ENCODE assay signal across 8 mouse cellular contexts in the genomic region with DNA sequence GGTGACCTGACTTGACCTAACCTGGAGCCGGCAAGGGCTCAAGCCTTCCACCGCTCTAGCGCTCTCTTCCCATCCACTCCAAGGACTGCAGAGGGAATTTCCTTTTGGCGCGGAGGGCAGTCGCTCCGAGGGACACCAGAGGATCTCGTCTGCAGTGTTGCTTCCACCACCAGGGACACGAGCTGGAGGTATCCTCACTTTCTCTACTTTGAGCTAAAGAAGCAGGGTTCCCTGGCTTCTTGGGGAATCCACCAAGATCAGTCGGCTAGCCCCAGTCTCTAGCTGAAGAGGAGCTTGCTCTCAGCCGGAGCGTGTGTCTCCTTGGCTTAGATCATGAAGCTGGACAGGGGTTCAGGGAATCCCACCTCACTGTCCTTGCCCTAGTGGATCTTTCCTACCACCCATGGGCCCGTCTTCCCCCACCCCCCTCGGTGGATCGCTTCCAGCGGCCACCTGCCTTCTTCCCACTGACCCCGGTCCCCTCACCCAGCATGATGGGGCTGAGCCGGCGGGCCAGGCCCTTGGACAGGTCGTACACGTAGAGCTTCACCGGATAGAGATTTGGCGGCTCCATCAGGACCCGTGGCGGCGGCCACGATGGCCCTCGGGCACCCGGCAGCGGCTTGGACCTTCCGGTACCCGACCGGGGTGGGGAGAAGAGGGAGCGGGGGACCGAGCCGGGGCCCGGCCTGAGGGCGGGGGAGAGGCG. TPM values are rescaled to one million over a fixed set of nuclear protein-coding genes. Genes with fewer than 3 reads are reported as not detected.
DNase-seq lines count a peak whose midpoint lies in the region; ATAC-seq and TF ChIP-seq lines count a peak whose summit lies in the region.

No protein-coding gene starts in this region.

- ATAC-seq in intestine, postnatal 0 days: no peak
- ATAC-seq in midbrain, postnatal 0 days (ENCODE audit: low FRiP score): peak; percentile 41

- 0% methylated on average over 39 of the region's 39 CpGs for WGBS in intestine, postnatal 0 days
- 1% methylated on average over 39 of the region's 39 CpGs for WGBS in liver, adult 2 months
- under 1% methylated on average over 38 of the region's 39 CpGs for WGBS in midbrain, postnatal 0 days

- H3K79me2 ChIP-seq in liver, adult 2 months (ENCODE audit: control insufficient read depth, insufficient read depth, low read length): peaks cover 11% of the 10 kb centered on the region; the same call in 1 of the 2 replicates

- H3K27ac ChIP-seq in intestine, postnatal 0 days (ENCODE audit: low read depth, low read length): peak overlapping the region; percentile 72
- peak overlapping the region; percentile 53 for H3K27ac ChIP-seq in liver, adult 2 months (replicated peaks; ENCODE audit: insufficient read depth, low read depth, low read length)
- H3K27ac ChIP-seq in midbrain, postnatal 0 days (ENCODE audit: low read depth, low read length): peak overlapping the region; percentile 79
- peak overlapping the region; percentile 86 for H3K27ac ChIP-seq in testis, adult 2 months (ENCODE audit: control insufficient read depth, insufficient read depth, low read depth, low read length)

- peak overlapping the region; percentile 96 for H3K4me2 ChIP-seq in intestine, postnatal 0 days (replicated peaks; ENCODE audit: low read depth)
- H3K4me2 ChIP-seq in midbrain, postnatal 0 days (ENCODE audit: low read depth, low read length, poor library complexity, severe bottlenecking): peak overlapping the region; percentile 92

- H3K4me1 ChIP-seq in intestine, postnatal 0 days (replicated peaks; ENCODE audit: control insufficient read depth, insufficient read depth, low read length): no peaks in the 10 kb centered on the region
- peaks cover 11% of the 10 kb centered on the region; the same call in 1 of the 2 replicates for H3K4me1 ChIP-seq in liver, adult 2 months (ENCODE audit: control insufficient read depth, insufficient read depth, low read length)
- H3K4me1 ChIP-seq in midbrain, postnatal 0 days (ENCODE audit: insufficient read depth, low read length): no peaks in the 10 kb centered on the region
- peaks cover 4% of the 10 kb centered on the region for H3K4me1 ChIP-seq in testis, adult 2 months (ENCODE audit: control insufficient read depth, insufficient read depth, low read length)

- H3K36me3 ChIP-seq in intestine, postnatal 0 days (ENCODE audit: control insufficient read depth, insufficient read depth): no peaks in the 10 kb centered on the region
- no peaks in the 10 kb centered on the region for H3K36me3 ChIP-seq in liver, adult 2 months (ENCODE audit: control insufficient read depth, insufficient read depth, low read length)
- peaks cover 4% of the 10 kb centered on the region; the same call in 1 of the 2 replicates for H3K36me3 ChIP-seq in midbrain, postnatal 0 days (ENCODE audit: insufficient read depth, low read length)
- no peaks in the 10 kb centered on the region for H3K36me3 ChIP-seq in testis, adult 2 months (ENCODE audit: control insufficient read depth, insufficient read depth, low read length)

- peak; percentile 32 for TF ChIP-seq CTCF in intestine, postnatal 0 days (IDR thresholded peaks at IDR 0.05; ENCODE audit: low read depth)
- no peak for TF ChIP-seq CTCF in liver, adult 2 months (IDR thresholded peaks at IDR 0.05; ENCODE audit: low read depth, low read length)
- TF ChIP-seq CTCF in midbrain, postnatal 0 days (IDR thresholded peaks at IDR 0.05): peak; percentile 40
- no peak for TF ChIP-seq CTCF in testis, adult 2 months (IDR thresholded peaks at IDR 0.05; ENCODE audit: control insufficient read depth, insufficient read depth, insufficient replicate concordance, low read depth, low read length)

- peak; percentile 7 to 8 for DNase-seq in spleen, adult 18-20 months
- DNase-seq in spleen, postnatal 36 days (ENCODE audit: low spot score in 2 of 2): no peak
- DNase-seq in cerebellum, adult 8-10 months: peak; percentile 48
- peak; percentile 24 to 32 for DNase-seq in frontal cortex, postnatal 36 days (ENCODE audit: low spot score in 2 of 2)
- DNase-seq in liver, adult 2 months (ENCODE audit: extremely low read depth, low read depth, low spot score): peak; percentile 43
- peak; percentile 25 for DNase-seq in midbrain, postnatal 0 days (ENCODE audit: low spot score)

- TF ChIP-seq POLR2A in liver, adult 2 months (IDR thresholded peaks at IDR 0.05; ENCODE audit: extremely low read depth, insufficient read depth, low read length): no peak
- TF ChIP-seq POLR2A in testis, adult 2 months (IDR thresholded peaks at IDR 0.05; ENCODE audit: control insufficient read depth, low read depth, low read length): no peak; the same call in 1 of the 2 replicates

- H3K9me3 ChIP-seq in intestine, postnatal 0 days (ENCODE audit: control insufficient read depth): no peaks in the 10 kb centered on the region
- H3K9me3 ChIP-seq in midbrain, postnatal 0 days (ENCODE audit: low read length): no peaks in the 10 kb centered on the region

- H3K27me3 ChIP-seq in intestine, postnatal 0 days (replicated peaks; ENCODE audit: control insufficient read depth, insufficient read depth, low read length): no peaks in the 10 kb centered on the region
- no peaks in the 10 kb centered on the region for H3K27me3 ChIP-seq in liver, adult 2 months (ENCODE audit: control insufficient read depth, insufficient read depth, low read length)
- no peaks in the 10 kb centered on the region for H3K27me3 ChIP-seq in midbrain, postnatal 0 days (ENCODE audit: insufficient read depth, low read length)
- no peaks in the 10 kb centered on the region for H3K27me3 ChIP-seq in testis, adult 2 months (ENCODE audit: control insufficient read depth, insufficient read depth, low read length)

- H3K4me3 ChIP-seq in intestine, postnatal 0 days (ENCODE audit: low read depth, low read length): peak overlapping the region; percentile 89
- H3K4me3 ChIP-seq in liver, adult 2 months (ENCODE audit: insufficient read depth, low read depth, low read length): peak overlapping the region; percentile 77
- H3K4me3 ChIP-seq in midbrain, postnatal 0 days (ENCODE audit: low read depth, low read length): peak overlapping the region; percentile 74
- peak overlapping the region; percentile 93 for H3K4me3 ChIP-seq in testis, adult 2 months (ENCODE audit: control insufficient read depth, low read depth, low read length)

- H3K9ac ChIP-seq in intestine, postnatal 0 days (ENCODE audit: low read depth, low read length): peak overlapping the region; percentile 76
- peak overlapping the region; percentile 83 for H3K9ac ChIP-seq in liver, adult 2 months (ENCODE audit: low read depth, low read length)
- peak overlapping the region; percentile 79 for H3K9ac ChIP-seq in midbrain, postnatal 0 days (replicated peaks; ENCODE audit: low read length, poor library complexity, severe bottlenecking)

RNA-seq across cellular contexts. Expression of a gene that starts 18.1 kb away (rescaled TPM):
- 10.0 and 12.1 TPM in 2 replicates for polyA plus RNA-seq in intestine, postnatal 0 days (2015; fragmentation: Nextera tagmentation; extraction: Ambion mirVana)
- 6.6 and 10.1 TPM in 2 replicates for total RNA-seq in liver, adult 2 months (2014; rRNA removed)
- polyA plus RNA-seq in liver, adult 2 months (2012; rRNA removed): 28.7 and 31.1 TPM in 2 replicates
- total RNA-seq in midbrain, postnatal 0 days (2014; rRNA removed): 26.9 and 31.2 TPM in 2 replicates
- 43.9 and 45.7 TPM in 2 replicates for polyA plus RNA-seq in midbrain, postnatal 0 days (2015; fragmentation: Nextera tagmentation; extraction: Ambion mirVana)
- polyA plus RNA-seq in testis, adult 2 months (2012; rRNA removed): 646 and 682 TPM in 2 replicates

RNA-seq across cellular contexts. Expression of a gene that starts 27.9 kb away (rescaled TPM):
- 22.6 and 23.2 TPM in 2 replicates for polyA plus RNA-seq in intestine, postnatal 0 days (2015; fragmentation: Nextera tagmentation; extraction: Ambion mirVana)
- 18.2 and 22.8 TPM in 2 replicates for total RNA-seq in liver, adult 2 months (2014; rRNA removed)
- polyA plus RNA-seq in liver, adult 2 months (2012; rRNA removed): 8.5 and 8.9 TPM in 2 replicates
- 25.6 and 28.3 TPM in 2 replicates for total RNA-seq in midbrain, postnatal 0 days (2014; rRNA removed)
- 23.2 and 28.2 TPM in 2 replicates for polyA plus RNA-seq in midbrain, postnatal 0 days (2015; fragmentation: Nextera tagmentation; extraction: Ambion mirVana)
- 16.7 and 20.4 TPM in 2 replicates for polyA plus RNA-seq in testis, adult 2 months (2012; rRNA removed)

RNA-seq across cellular contexts. Expression of a gene that starts 31.9 kb away (rescaled TPM):
- 86.1 and 99.0 TPM in 2 replicates for polyA plus RNA-seq in intestine, postnatal 0 days (2015; fragmentation: Nextera tagmentation; extraction: Ambion mirVana)
- 23.3 and 26.2 TPM in 2 replicates for total RNA-seq in liver, adult 2 months (2014; rRNA removed)
- polyA plus RNA-seq in liver, adult 2 months (2012; rRNA removed): 23.1 and 25.4 TPM in 2 replicates
- total RNA-seq in midbrain, postnatal 0 days (2014; rRNA removed): 174 and 179 TPM in 2 replicates
- 242 and 274 TPM in 2 replicates for polyA plus RNA-seq in midbrain, postnatal 0 days (2015; fragmentation: Nextera tagmentation; extraction: Ambion mirVana)
- polyA plus RNA-seq in testis, adult 2 months (2012; rRNA removed): 68.8 and 72.0 TPM in 2 replicates

RNA-seq across cellular contexts. Expression of a gene that starts 35.2 kb away (rescaled TPM):
- not detected in 2 replicates for polyA plus RNA-seq in intestine, postnatal 0 days (2015; fragmentation: Nextera tagmentation; extraction: Ambion mirVana)
- not detected in 2 replicates for total RNA-seq in liver, adult 2 months (2014; rRNA removed)
- polyA plus RNA-seq in liver, adult 2 months (2012; rRNA removed): not detected in 2 replicates
- total RNA-seq in midbrain, postnatal 0 days (2014; rRNA removed): not detected in 2 replicates
- not detected in 2 replicates for polyA plus RNA-seq in midbrain, postnatal 0 days (2015; fragmentation: Nextera tagmentation; extraction: Ambion mirVana)
- 153 and 159 TPM in 2 replicates for polyA plus RNA-seq in testis, adult 2 months (2012; rRNA removed)

RNA-seq across cellular contexts. Expression of a gene that starts 43.4 kb away (rescaled TPM):
- not detected in 2 replicates for polyA plus RNA-seq in intestine, postnatal 0 days (2015; fragmentation: Nextera tagmentation; extraction: Ambion mirVana)
- not detected in 2 replicates for total RNA-seq in liver, adult 2 months (2014; rRNA removed)
- not detected in 2 replicates for polyA plus RNA-seq in liver, adult 2 months (2012; rRNA removed)
- total RNA-seq in midbrain, postnatal 0 days (2014; rRNA removed): 0.05 TPM in 1 of 2 replicates, not detected in the other
- not detected in 2 replicates for polyA plus RNA-seq in midbrain, postnatal 0 days (2015; fragmentation: Nextera tagmentation; extraction: Ambion mirVana)
- polyA plus RNA-seq in testis, adult 2 months (2012; rRNA removed): 86.7 and 90.3 TPM in 2 replicates

Comparison
In these comparisons a context has a peak if more than half of its experiments do, and no peak if none do; other contexts are left out.
1. DNase-seq: peak in spleen, adult 18-20 months (2 of 2), cerebellum, adult 8-10 months (single experiment), frontal cortex, postnatal 36 days (2 of 2), liver, adult 2 months (single experiment) and midbrain, postnatal 0 days (single experiment); none in spleen, postnatal 36 days (0 of 2).
2. CTCF ChIP-seq: peak in intestine, postnatal 0 days (single experiment) and midbrain, postnatal 0 days (single experiment); none in liver, adult 2 months (single experiment) and testis, adult 2 months (single experiment).
3. RNA of a gene that starts 18.1 kb away (polyA plus RNA-seq): 646 to 682 TPM in testis, adult 2 months; 43.9 to 45.7 TPM in midbrain, postnatal 0 days, 28.7 to 31.1 TPM in liver, adult 2 months and 10.0 to 12.1 TPM in intestine, postnatal 0 days; every median in the first group is over 10 times any median in the second.
4. Peak in every context shown above with its lines, with median percentiles within 50 percentile points of each other: H3K27ac ChIP-seq, H3K4me3 ChIP-seq and H3K9ac ChIP-seq.